Mouse (Mus musculus) cerebellum, adult 2 months (tissue): ENCODE measurements around the gene Gm49336.

Experiments used
- CTCF ChIP-seq: fragments of 200-500 bp; IDR thresholded peaks from 2 replicates; pipeline ENCODE4 v1.5.1; 2011; ENCODE audit warnings: low read depth, mild to moderate bottlenecking, control low read depth, low read length, moderate library complexity, borderline replicate concordance; ENCODE audit not compliant: insufficient read depth
- POLR2A ChIP-seq: fragments of 200-500 bp; IDR thresholded peaks from 2 replicates; pipeline ENCODE4 v1.6.1; 2011; ENCODE audit warnings: low read length, control low read depth, borderline replicate concordance; ENCODE audit not compliant: insufficient read depth

GRCm38 (mm10) chr14:60172286-60173055 is 78.8 kb downstream of the Gm49336 start:
- TF ChIP-seq CTCF (no peak), POLR2A (no peak)
